Mouse (Mus musculus): ENCODE results near the gene Eftud2. TPM values are rescaled to one million over a fixed set of nuclear protein-coding genes. Genes with fewer than 3 reads are reported as not detected.

Eftud2 gene
- polyA plus RNA-seq, 1 experiment from 2014 or later = 113 TPM

GRCm38 (mm10) chr11:102818121-102819020, 62.4 kb downstream of the Eftud2 start:
- WGBS = under 1% methylated on average over 46 of the region's 92 CpGs
- Histone ChIP-seq H3K4me1 (ENCODE audit: control insufficient read depth, insufficient read depth, low read length) (peaks cover 14% of the 10 kb centered on the region), H3K36me3 (ENCODE audit: control insufficient read depth, insufficient read depth, low read length) (no peaks in the 10 kb centered on the region), H3K4me3 (ENCODE audit: low read depth, low read length) (peak overlapping the region; percentile 92), H3K27me3 (ENCODE audit: control insufficient read depth, insufficient read depth, low read length) (no peaks in the 10 kb centered on the region), H3K9me3 (ENCODE audit: control insufficient read depth, low read length) (no peaks in the 10 kb centered on the region), H3K9ac (replicated peaks; ENCODE audit: low read depth, low read length) (peak overlapping the region; percentile 88), H3K27ac (ENCODE audit: low read depth, low read length) (peak overlapping the region; percentile 88), H3K4me2 (ENCODE audit: low read depth, low read length) (peak overlapping the region; percentile 88)
- peak; percentile 49 for ATAC-seq (ENCODE audit: low read depth)

DNA sequence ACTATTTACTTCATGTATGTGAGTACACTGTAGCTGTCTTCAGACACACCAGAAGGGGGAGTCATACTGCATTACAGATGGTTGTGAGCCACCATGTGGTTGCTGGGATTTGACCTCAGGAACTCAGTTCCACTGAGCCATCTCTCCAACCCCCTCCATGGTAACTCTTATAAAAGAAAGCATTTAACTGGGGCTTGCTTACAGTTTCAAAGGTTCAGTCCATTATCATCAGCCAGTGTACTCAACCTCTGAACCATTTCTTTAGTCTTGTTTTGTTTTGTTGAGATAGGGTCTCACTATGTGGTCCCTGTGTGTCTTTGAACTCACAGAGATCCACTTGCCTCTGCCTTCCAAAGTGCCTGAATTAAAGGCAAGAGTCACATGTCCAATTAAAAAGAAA, 65.9 kb downstream of the Eftud2 start:
- peaks cover 14% of the 10 kb centered on the region for H3K4me1 ChIP-seq (ENCODE audit: control insufficient read depth, insufficient read depth, low read length)
- H3K9me3 ChIP-seq (ENCODE audit: control insufficient read depth, low read length) = no peaks in the 10 kb centered on the region
- ATAC-seq (ENCODE audit: low read depth) = no peak
- H3K4me2 ChIP-seq (ENCODE audit: low read depth, low read length) = no peak overlapping the region
- H3K9ac ChIP-seq (replicated peaks; ENCODE audit: low read depth, low read length) = no peak overlapping the region
- no peak overlapping the region for H3K4me3 ChIP-seq (ENCODE audit: low read depth, low read length)
- H3K27ac ChIP-seq (ENCODE audit: low read depth, low read length) = no peak overlapping the region
- H3K27me3 ChIP-seq (ENCODE audit: control insufficient read depth, insufficient read depth, low read length) = no peaks in the 10 kb centered on the region
- H3K36me3 ChIP-seq (ENCODE audit: control insufficient read depth, insufficient read depth, low read length) = no peaks in the 10 kb centered on the region

DNA sequence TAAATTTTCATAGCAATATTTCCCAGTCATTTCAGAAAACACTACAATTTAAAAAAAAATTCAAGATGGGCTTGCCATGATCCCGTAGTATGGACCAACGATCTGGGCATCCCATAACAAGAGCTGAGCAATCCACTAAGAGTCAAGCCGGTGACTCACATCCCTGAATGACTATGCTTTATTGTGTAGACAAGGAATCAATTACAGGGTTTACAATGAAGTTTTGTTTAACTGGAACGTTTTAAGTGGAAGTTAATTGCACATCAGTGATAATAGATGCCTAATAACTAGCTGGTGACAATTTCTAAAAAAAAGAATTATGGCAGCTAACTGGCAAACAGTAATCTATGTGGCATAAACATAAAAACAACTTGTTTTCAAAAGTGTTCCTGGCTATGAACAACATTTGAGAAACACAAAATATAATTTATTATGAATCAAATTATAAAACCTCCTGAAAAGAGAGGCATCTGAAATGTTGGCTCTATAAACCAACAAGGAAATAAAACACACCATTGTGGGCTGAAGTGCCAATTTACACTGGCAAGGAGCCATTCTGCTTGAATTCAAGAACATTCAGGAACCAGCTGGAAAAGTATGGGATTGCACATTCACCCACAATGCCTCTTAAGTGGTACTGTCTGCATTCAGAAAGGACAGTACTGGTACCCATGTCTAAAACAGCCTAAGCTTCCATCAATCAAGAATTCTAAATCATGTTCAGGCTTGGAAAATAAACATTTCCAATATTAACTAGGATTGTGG, 69.9 kb downstream of the Eftud2 start:
- no peaks in the 10 kb centered on the region for H3K9me3 ChIP-seq (ENCODE audit: control insufficient read depth, low read length)
- no peaks in the 10 kb centered on the region for H3K27me3 ChIP-seq (ENCODE audit: control insufficient read depth, insufficient read depth, low read length)
- 0 out of 2 replicates have a peak, but pooled peaks cover 2% of the 10 kb centered on the region for H3K4me1 ChIP-seq (ENCODE audit: control insufficient read depth, insufficient read depth, low read length)
- H3K4me3 ChIP-seq (ENCODE audit: low read depth, low read length) = no peak overlapping the region
- no peak overlapping the region for H3K27ac ChIP-seq (ENCODE audit: low read depth, low read length)
- no peak overlapping the region for H3K9ac ChIP-seq (replicated peaks; ENCODE audit: low read depth, low read length)
- 33% methylated on average over 4 of the region's 4 CpGs for WGBS
- ATAC-seq (ENCODE audit: low read depth) = no peak
- no peaks in the 10 kb centered on the region for H3K36me3 ChIP-seq (ENCODE audit: control insufficient read depth, insufficient read depth, low read length)
- H3K4me2 ChIP-seq (ENCODE audit: low read depth, low read length) = no peak overlapping the region

DNA sequence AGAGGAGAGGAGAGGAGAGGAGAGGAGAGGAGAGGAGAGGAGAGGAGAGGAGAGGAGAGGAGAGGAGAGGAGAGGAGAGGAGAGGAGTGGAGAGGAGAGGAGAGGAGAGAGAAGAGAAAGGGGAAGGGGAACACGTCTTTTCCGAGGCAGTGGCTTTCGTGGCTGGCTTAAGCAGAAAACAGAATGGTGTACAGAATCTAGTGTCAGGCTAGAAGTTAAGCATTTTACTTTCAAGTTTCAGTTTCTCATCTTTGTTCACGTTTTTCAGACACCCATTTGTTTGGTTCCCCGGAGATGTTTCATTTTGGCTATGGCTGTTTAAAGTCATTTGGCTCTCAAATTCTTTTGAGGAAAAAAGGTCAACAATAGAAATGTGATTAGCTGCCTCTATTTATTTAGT, 72.5 kb downstream of the Eftud2 start:
- Histone ChIP-seq H3K27ac (ENCODE audit: low read depth, low read length) (no peak overlapping the region), H3K9ac (replicated peaks; ENCODE audit: low read depth, low read length) (no peak overlapping the region), H3K4me3 (ENCODE audit: low read depth, low read length) (no peak overlapping the region), H3K4me1 (ENCODE audit: control insufficient read depth, insufficient read depth, low read length) (no peaks in the 10 kb centered on the region), H3K4me2 (ENCODE audit: low read depth, low read length) (no peak overlapping the region), H3K36me3 (ENCODE audit: control insufficient read depth, insufficient read depth, low read length) (no peaks in the 10 kb centered on the region), H3K27me3 (ENCODE audit: control insufficient read depth, insufficient read depth, low read length) (no peaks in the 10 kb centered on the region), H3K9me3 (ENCODE audit: control insufficient read depth, low read length) (no peaks in the 10 kb centered on the region)
- 74% methylated on average over 5 of the region's 5 CpGs for WGBS
- no peak for ATAC-seq (ENCODE audit: low read depth)

GRCm38 (mm10) chr11:102803453-102803852, 77.3 kb downstream of the Eftud2 start:
- H3K36me3 ChIP-seq (ENCODE audit: control insufficient read depth, insufficient read depth, low read length) = peaks cover 14% of the 10 kb centered on the region; the same call in 1 of the 2 replicates
- H3K4me3 ChIP-seq (ENCODE audit: low read depth, low read length) = no peak overlapping the region
- no peak overlapping the region for H3K9ac ChIP-seq (replicated peaks; ENCODE audit: low read depth, low read length)
- H3K9me3 ChIP-seq (ENCODE audit: control insufficient read depth, low read length) = no peaks in the 10 kb centered on the region
- no peaks in the 10 kb centered on the region for H3K27me3 ChIP-seq (ENCODE audit: control insufficient read depth, insufficient read depth, low read length)
- WGBS = 86% methylated on average over 5 of the region's 5 CpGs
- no peak overlapping the region for H3K4me2 ChIP-seq (ENCODE audit: low read depth, low read length)
- no peak overlapping the region for H3K27ac ChIP-seq (ENCODE audit: low read depth, low read length)
- H3K4me1 ChIP-seq (ENCODE audit: control insufficient read depth, insufficient read depth, low read length) = no peaks in the 10 kb centered on the region
- no peak for ATAC-seq (ENCODE audit: low read depth)

- H3K9me3 ChIP-seq (ENCODE audit: control insufficient read depth, low read length) = no peaks in the 10 kb centered on the region
- no peak overlapping the region for H3K4me3 ChIP-seq (ENCODE audit: low read depth, low read length)
- WGBS = 65% methylated on average over 8 of the region's 8 CpGs
- no peak overlapping the region for H3K4me2 ChIP-seq (ENCODE audit: low read depth, low read length)
- peaks cover 3% of the 10 kb centered on the region; the same call in 1 of the 2 replicates for H3K36me3 ChIP-seq (ENCODE audit: control insufficient read depth, insufficient read depth, low read length)
- 0 out of 2 replicates have a peak, but pooled peaks cover 2% of the 10 kb centered on the region for H3K4me1 ChIP-seq (ENCODE audit: control insufficient read depth, insufficient read depth, low read length)
- no peak overlapping the region for H3K27ac ChIP-seq (ENCODE audit: low read depth, low read length)
- no peak for ATAC-seq (ENCODE audit: low read depth)
- H3K9ac ChIP-seq (replicated peaks; ENCODE audit: low read depth, low read length) = no peak overlapping the region
- no peaks in the 10 kb centered on the region for H3K27me3 ChIP-seq (ENCODE audit: control insufficient read depth, insufficient read depth, low read length)
These were observed 86.6 kb downstream of the Eftud2 start for GRCm38 (mm10) chr11:102794157-102794556.

DNA sequence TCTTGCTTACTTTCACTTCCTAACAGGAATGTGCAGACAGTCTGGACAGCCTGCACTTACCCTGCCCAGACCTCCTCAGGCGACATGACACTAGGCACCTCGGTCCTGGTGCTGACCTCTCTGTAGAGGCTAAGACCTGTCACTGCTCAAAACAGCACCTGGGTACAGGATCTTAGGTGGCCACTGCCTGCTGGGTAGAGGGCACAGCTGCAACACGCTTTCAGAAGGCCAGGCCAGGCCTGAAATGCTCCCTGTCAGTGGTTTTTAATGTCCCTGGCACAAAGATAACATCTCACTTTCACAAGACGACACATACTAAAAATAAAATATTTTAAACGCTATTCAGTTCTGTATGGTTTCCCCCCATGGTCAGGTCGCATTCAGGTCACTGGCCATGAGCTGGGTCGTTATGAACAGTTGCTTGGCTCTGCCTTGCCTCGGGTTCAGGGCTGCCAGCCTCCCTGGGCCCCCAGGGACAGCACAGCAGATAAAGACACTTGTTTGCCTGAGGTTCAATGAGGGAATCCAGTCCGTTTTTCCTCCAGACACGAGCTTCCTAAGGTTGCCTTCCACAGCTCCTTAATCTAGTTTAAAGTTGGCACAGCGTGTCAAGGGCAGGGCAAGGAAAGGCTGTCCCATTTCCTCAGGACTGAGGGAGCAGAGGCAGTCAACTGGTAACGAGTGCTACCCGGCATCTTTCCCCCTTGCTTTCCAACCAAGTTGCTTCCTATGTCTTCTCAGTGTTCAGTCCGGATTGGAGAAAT, 88.9 kb downstream of the Eftud2 start:
- Histone ChIP-seq H3K36me3 (ENCODE audit: control insufficient read depth, insufficient read depth, low read length) (no peaks in the 10 kb centered on the region), H3K27me3 (ENCODE audit: control insufficient read depth, insufficient read depth, low read length) (no peaks in the 10 kb centered on the region), H3K4me1 (ENCODE audit: control insufficient read depth, insufficient read depth, low read length) (0 out of 2 replicates have a peak, but pooled peaks cover 2% of the 10 kb centered on the region), H3K9me3 (ENCODE audit: control insufficient read depth, low read length) (no peaks in the 10 kb centered on the region), H3K27ac (ENCODE audit: low read depth, low read length) (no peak overlapping the region), H3K4me2 (ENCODE audit: low read depth, low read length) (no peak overlapping the region), H3K4me3 (ENCODE audit: low read depth, low read length) (no peak overlapping the region), H3K9ac (replicated peaks; ENCODE audit: low read depth, low read length) (no peak overlapping the region)
- WGBS = 59% methylated on average over 14 of the region's 14 CpGs
- ATAC-seq (ENCODE audit: low read depth) = no peak

Data from neural tube, embryonic 14.5 days (tissue).